Mouse (Mus musculus): ENCODE data around the gene Cacna1f.

The Cacna1f gene

DNA sequence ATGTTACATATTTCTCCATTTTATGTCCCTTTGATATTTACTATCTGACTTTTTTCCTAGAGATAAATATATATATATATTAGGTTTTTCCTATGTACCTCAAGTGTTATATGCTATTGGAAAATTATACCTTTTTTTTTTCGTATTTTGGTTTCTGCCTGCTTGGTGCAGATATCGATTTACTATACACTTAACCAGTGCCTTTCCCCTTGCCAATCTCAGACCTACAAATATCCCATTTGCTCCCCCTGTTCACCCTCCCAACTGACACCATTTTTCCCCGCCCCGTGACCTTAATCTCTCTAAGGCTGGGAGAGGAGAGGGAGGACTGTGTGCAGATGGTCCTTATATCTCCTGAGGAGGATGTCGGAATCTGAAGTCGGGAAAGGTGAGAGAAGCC lies at the start of gene Cacna1f:
Gene Cacna1f, plus strand, starts transcription at position 301 of the 400 bp plus-strand sequence.
- DNase-seq (ENCODE audit: low read depth, low spot score), result no peak

DNA sequence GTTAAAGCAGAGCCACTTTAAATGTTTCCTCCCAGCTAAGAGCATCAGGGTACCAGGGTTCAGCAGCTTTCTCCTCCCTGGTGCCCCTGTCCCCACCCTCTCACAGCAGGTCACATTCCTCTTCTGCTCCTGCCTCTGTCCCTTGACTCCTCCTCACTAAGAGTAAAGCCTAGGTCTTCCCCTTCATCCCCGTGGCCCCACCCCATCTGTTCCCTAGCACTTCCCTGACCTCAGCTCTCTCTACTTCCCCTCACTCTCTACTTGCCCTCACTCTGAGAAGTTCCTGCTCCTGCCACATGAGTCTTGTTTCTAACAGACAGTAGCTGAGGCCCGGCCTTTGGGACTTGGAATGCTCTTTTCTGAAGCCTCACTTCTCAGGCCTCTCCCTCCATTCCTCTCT lies 43.8 kb upstream of the Cacna1f start:
- DNase-seq (ENCODE audit: low read depth, low spot score), result no peak

DNA sequence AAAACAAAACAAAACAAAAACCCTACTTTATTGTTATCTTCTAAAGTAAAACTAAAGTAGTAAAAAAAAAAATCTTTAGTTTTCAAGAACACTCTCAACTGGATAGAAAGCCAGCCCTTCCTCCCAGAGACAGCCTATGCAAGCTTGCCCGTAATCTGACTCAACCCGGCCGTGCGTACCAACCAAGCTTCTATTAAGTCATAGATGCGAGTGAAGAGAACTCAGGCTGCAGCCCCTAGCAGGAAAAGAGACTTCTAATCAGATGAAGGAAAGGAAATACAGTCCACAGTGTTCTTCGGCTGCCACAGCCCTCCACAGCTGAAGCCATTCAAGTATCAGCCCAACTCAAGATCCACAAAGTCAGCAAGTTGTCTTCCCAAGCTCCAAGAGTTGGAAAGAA lies 40.5 kb upstream of the Cacna1f start:
- no peak for DNase-seq (ENCODE audit: low read depth, low spot score)

- no peak for DNase-seq (ENCODE audit: low read depth, low spot score)
These were observed 39.4 kb upstream of the Cacna1f start for GRCm38 (mm10) chrX:7567491-7567890.

- no peak for DNase-seq (ENCODE audit: low read depth, low spot score)
These were observed 36.3 kb upstream of the Cacna1f start for GRCm38 (mm10) chrX:7570481-7571175.

DNA sequence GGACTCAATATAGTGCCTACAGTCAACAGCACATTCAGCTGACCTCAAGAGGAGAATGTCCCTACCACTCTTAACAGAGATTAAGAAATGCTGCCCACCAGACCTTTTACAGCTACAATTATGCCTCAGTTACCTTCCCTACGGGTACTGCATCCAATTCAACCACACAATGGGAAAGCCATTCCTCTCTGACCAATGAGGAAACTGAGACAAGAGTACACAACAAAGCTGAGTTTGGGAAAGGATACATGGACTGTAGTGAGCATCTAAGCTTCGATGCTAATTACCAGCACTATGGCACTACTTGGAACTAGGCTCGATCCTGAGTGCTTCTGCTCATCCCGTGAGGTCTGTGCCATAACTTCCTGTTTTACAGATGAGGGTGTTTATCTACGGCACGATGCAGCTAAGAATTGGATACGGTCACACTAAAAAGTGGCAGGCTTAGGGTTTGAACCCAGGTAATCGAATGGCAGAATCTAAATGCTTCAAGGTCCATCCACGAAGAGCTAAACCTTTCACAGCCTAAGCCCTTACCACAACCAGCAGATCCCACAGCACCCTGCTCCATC lies 35.2 kb upstream of the Cacna1f start:
- DNase-seq (ENCODE audit: low read depth, low spot score), result no peak

GRCm38 (mm10) chrX:7572466-7572865 lies 34.4 kb upstream of the Cacna1f start:
- no peak for DNase-seq (ENCODE audit: low read depth, low spot score)

- no peak for DNase-seq (ENCODE audit: low read depth, low spot score)
These were observed 33.5 kb upstream of the Cacna1f start, which contains the start of gene Foxp3 for GRCm38 (mm10) chrX:7573176-7574086. Gene Foxp3 (plus strand): TSS chrX:7573644.

GRCm38 (mm10) chrX:7574087-7574884 lies 32.6 kb upstream of the Cacna1f start, which contains the start of gene Ppp1r3f:
Gene Ppp1r3f (minus strand): TSS chrX:7574283.
- DNase-seq (ENCODE audit: low read depth, low spot score), result peak; percentile 93

DNA sequence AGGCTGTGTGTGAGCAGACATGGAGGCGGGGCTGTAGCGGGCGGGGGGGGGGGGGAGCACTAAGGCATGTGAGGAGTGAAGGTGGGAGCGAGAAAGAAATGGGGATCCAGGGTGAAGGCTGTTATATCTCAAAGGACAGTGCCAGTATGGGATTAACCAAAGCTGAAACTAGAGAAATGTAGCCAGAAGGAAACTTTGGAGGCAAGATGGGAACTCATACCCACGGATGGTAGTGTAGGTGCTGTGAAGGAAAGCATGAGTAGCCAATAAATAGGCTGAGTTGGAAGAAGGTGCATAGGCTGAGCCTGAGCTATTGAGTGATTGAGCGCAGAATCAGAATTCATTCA lies 32.0 kb upstream of the Cacna1f start:
- no peak for DNase-seq (ENCODE audit: low read depth, low spot score)

DNA sequence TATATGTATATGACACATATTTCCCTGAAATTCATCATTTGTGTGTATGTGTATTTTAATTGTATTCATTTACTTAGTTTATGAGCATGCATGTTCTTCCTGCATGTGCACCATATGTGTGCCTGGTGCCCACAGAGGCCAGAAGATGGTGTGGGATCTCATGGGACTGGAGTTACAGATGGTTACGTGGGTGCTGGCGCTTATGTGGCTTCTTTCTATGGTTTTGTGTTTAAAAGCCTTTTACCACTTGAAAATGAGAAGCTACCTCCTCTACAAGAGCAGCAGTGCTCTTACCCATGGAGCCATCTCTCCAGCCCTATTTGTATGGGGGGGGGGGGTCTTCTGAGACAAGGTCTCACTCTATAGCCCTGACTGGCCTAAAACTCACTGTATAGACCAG lies 25.7 kb upstream of the Cacna1f start:
- no peak for DNase-seq (ENCODE audit: low read depth, low spot score)

GRCm38 (mm10) chrX:7583881-7584280 lies 23.0 kb upstream of the Cacna1f start:
- no peak for DNase-seq (ENCODE audit: low read depth, low spot score)

- no peak for DNase-seq (ENCODE audit: low read depth, low spot score)
These were observed 20.5 kb upstream of the Cacna1f start for GRCm38 (mm10) chrX:7586356-7586755.

DNA sequence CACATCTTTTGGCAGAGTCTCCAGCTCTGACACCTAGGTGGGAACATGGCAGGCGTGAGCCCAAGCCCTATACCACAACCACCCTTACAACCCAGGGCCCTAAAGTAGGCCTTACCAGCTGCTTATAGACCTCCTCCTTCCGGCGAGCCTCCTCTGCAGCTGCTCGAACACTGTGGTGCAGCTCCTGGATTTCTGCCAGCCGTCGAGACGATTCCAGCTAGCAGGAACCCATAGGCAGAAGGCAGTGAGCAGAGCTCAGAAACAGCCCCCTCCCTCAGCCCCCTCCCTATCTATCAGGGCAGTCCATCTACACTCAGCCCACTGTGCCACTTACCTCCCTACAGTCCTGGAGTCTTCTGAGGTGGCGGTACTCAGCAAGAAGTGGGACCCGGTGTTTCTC lies 11.5 kb upstream of the Cacna1f start:
- no peak for DNase-seq (ENCODE audit: low read depth, low spot score)

DNA sequence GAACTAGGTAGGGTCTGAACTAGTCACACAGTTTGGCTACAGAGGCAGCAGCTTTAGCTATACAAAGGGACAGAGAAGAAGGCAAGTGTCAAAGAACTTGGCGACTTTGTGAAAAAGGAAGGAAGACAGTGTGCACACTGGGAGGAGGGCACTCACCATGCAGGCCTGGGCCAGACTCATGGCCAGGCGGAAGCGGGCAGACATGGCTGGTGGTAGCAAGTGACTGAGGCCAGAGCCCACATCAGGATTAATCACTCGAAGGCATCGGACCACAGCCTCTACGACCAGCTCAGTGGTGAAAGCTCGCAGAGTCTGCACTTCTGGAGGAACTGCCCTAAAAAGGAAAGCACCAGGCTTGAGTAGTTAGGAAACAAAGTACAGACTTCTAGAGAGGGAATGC lies 2.9 kb upstream of the Cacna1f start:
- DNase-seq (ENCODE audit: low read depth, low spot score), result no peak

- peak; percentile 60 for DNase-seq (ENCODE audit: low read depth, low spot score)
These were observed 1.9 kb upstream of the Cacna1f start, which contains the start of gene Ccdc22 for GRCm38 (mm10) chrX:7604879-7605574. Gene Ccdc22 (minus strand): TSS chrX:7605517.

DNA sequence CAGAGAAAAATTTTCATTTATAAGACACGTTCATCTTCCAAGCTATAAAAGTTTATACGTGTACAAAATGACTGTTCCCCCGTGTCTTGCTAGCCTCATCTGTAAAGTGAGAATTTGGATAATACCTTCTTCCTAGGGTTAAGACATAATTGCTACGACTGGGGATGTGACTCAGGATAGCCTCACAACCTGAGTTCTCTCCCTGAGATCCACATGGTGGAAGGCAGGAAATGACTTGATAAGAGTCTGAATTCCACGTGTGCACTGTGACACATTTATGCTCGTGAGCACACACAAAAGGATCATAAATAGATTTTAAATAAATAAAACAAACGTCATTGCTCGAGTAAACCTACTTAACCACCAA lies 1.3 kb upstream of the Cacna1f start:
- DNase-seq (ENCODE audit: low read depth, low spot score), result no peak

GRCm38 (mm10) chrX:7610035-7610434 lies 3.2 kb downstream of the Cacna1f start:
- DNase-seq (ENCODE audit: low read depth, low spot score), result no peak

DNA sequence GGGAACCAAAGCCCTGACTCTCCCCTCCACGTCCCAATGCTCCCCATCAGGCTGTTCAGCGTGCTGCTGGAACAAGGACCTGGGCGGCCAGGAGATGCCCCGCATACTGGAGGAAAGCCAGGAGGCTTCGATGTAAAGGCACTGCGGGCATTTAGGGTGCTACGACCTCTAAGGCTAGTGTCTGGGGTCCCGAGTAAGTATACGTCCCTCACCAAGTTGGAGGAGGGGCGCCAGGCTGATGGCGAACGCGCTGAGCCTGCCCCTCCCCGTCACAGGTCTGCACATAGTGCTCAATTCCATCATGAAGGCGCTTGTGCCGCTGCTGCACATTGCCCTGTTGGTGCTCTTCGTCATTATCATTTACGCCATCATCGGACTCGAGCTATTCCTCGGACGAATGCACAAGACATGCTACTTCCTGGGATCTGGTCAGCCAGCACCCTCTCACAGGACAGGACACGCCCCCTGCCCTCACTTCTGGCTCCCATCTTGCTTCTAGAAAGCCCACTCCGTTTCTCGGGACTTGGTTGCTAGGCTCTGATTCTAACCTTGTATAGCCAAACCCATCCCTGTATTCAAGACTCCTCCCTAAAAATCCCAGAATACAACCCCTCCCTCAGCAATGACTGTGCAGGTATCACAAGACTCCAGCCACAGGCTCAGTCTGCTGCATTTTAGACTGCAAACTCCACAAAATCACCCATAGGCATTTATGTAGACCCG lies 3.8 kb downstream of the Cacna1f start:
- no peak for DNase-seq (ENCODE audit: low read depth, low spot score)

DNA sequence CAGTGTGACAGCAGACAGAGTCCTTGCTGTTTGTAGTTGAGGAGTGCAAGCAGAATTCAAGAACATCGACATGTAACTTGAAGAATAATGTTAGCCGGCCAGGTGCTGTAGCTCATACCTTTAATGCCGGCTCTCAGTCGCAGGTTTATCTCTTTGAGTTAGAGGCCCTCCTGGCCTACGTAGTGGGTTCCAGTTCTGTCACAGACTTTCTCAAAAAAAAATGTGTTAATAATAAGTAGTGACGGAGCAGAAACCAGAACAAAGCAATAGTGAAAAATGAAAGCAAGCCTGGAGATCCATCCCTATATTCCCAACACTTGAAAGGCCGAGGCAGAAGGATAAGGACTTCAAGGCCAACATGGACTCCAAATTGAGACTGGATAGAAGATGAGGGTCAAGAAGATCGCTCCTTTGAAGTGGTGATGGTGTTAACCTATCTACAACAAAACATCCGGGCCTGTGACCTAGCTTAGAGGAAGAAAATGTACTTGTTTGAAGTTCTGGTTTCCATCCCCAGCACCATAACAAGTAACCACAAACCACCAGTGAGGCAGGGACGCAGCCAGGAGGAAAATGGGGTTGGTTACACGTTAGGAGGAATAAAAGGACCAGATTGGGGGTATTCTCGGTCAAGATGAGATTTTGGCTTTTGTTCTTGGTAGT lies 11.1 kb downstream of the Cacna1f start:
- DNase-seq (ENCODE audit: low read depth, low spot score), result no peak

Measured in brain, embryonic 18.5 days (tissue).